Mouse (Mus musculus) liver, postnatal 0 days (tissue): ENCODE measurements at regions not wholly inside any gene's neighbourhood (a gene's known extent, or its start where the extent isn't known, plus 50 kb on each side); places are given as distances from the start of the nearest gene placed in this dataset.

Source experiments
- CTCF ChIP-seq: sonication (generic); IDR thresholded peaks from 2 replicates; pipeline ENCODE4 v1.5.1; 2016; ENCODE audit warnings: antibody characterized with exemption, low read depth
- EP300 ChIP-seq: IDR thresholded peaks from 2 replicates; pipeline ENCODE4 v1.6.1; 2016; ENCODE audit warnings: antibody characterized with exemption, low read depth, mild to moderate bottlenecking

- no peak for TF ChIP-seq CTCF
- TF ChIP-seq EP300, result no peak
Measured at GRCm38 (mm10) chr13:103423417-103423816, 89.1 kb upstream of the Mast4 start.
